Mouse (Mus musculus): ENCODE results near the gene Gm5767. TPM values are rescaled to one million over a fixed set of nuclear protein-coding genes. Genes with fewer than 3 reads are reported as not detected.

Gm5767 gene
- polyA plus RNA-seq, 1 experiment: not detected

DNA sequence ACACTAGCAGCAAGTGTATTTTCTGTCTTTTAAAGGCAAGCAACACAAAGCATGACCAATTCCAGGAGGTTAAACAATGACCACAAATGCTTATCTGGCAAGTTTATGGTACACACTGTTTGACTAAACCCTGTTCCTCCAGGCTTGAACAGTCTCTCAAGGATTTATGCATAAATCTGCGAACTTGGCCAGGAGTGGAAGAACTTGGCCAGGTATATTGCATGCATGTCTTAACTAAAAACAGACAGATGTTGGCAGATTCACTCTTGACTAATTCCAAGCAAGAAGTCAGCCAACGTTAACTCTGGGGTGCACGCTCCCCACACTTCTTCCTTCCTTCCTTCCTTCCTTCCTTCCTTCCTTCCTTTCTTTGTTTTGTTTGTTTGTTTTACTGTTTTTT, 790 bp upstream of the Gm5767 start:
- Histone ChIP-seq H3K36me3 (ENCODE audit: control insufficient read depth, insufficient read depth, low read length) (no peaks in the 10 kb centered on the region), H3K4me1 (ENCODE audit: control insufficient read depth, insufficient read depth, insufficient read length) (no peaks in the 10 kb centered on the region), H3K4me3 (ENCODE audit: extremely low read depth, insufficient read depth, insufficient read length) (no peak overlapping the region), H3K27me3 (ENCODE audit: control insufficient read depth, insufficient read depth, low read length) (no peaks in the 10 kb centered on the region), H3K27ac (ENCODE audit: insufficient read depth, low read length) (no peak overlapping the region)
- 61% methylated on average over 3 of the region's 3 CpGs for WGBS
- no peak for DNase-seq (ENCODE audit: low read depth in 1 of 2, low spot score in 2 of 2)
- no peak for TF ChIP-seq CTCF (IDR thresholded peaks at IDR 0.05; ENCODE audit: extremely low read depth, insufficient read depth, insufficient read length, insufficient replicate concordance)
- TF ChIP-seq POLR2A (IDR thresholded peaks at IDR 0.05; ENCODE audit: low read depth, low read length): no peak

DNA sequence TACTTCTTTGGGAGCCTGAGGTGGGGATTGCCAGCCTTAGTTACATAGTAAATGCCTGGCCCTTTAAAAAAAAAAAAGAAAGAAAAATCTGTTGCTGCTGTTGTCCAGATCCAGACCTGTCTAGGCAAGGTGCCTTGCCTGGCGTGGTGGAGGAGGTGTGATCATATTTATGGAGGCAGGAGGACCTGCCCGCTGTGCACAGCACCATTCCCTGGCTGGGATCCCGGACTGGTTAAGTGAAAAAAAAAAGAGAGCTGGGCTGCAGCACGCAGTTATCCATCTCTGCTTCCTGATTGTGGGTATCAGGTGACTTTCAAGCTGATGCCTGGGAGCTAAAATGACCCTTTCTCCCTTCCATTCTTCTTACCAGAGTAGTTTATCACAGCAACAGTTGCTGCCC, 4.5 kb downstream of the Gm5767 start:
- Histone ChIP-seq H3K4me1 (ENCODE audit: control insufficient read depth, insufficient read depth, insufficient read length) (no peaks in the 10 kb centered on the region), H3K27ac (ENCODE audit: insufficient read depth, low read length) (no peak overlapping the region), H3K4me3 (ENCODE audit: extremely low read depth, insufficient read depth, insufficient read length) (no peak overlapping the region), H3K27me3 (ENCODE audit: control insufficient read depth, insufficient read depth, low read length) (no peaks in the 10 kb centered on the region), H3K36me3 (ENCODE audit: control insufficient read depth, insufficient read depth, low read length) (peaks cover 12% of the 10 kb centered on the region)
- no peak for TF ChIP-seq POLR2A (IDR thresholded peaks at IDR 0.05; ENCODE audit: low read depth, low read length)
- no peak for TF ChIP-seq CTCF (IDR thresholded peaks at IDR 0.05; ENCODE audit: extremely low read depth, insufficient read depth, insufficient read length, insufficient replicate concordance)
- no peak for DNase-seq (ENCODE audit: low read depth in 1 of 2, low spot score in 2 of 2)
- WGBS: 81% methylated on average over 4 of the region's 4 CpGs

DNA sequence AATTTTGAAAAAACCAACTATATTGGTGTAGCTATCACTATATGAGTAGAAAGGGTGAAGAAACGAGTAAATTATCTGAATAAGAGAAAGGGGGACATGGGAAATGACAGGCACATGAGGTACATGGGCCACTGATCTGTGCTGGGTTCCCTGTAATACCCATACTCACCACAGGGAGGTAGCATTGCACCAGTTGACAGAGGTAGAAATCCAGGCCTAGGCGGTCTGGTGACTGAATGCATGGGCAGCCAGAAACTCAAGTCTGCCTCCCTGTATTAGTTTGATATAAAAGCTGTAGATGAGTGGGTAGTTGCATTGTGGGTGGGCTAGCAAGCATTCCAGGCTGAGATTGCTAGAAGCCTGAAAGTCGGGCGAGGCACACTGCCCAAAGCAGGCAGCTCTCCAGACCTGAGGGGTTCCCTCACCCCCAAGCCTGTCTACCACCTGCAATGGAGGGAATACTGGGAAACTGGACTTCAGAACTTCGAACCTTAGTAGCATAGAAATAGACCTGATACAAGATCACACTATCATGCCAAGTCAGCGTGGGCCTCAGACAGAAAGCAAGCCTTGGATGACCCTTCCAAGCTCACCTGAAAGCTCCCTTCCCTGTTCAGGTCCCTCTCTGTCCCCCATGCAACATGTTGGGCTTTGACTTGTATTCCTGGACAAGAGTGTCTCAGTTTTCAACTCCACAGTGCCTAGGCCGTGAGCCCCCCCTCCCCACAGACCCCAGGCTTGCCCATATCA, 5.7 kb downstream of the Gm5767 start:
- peak; percentile 55 to 69 for DNase-seq (ENCODE audit: low read depth in 1 of 2, low spot score in 2 of 2)

DNA sequence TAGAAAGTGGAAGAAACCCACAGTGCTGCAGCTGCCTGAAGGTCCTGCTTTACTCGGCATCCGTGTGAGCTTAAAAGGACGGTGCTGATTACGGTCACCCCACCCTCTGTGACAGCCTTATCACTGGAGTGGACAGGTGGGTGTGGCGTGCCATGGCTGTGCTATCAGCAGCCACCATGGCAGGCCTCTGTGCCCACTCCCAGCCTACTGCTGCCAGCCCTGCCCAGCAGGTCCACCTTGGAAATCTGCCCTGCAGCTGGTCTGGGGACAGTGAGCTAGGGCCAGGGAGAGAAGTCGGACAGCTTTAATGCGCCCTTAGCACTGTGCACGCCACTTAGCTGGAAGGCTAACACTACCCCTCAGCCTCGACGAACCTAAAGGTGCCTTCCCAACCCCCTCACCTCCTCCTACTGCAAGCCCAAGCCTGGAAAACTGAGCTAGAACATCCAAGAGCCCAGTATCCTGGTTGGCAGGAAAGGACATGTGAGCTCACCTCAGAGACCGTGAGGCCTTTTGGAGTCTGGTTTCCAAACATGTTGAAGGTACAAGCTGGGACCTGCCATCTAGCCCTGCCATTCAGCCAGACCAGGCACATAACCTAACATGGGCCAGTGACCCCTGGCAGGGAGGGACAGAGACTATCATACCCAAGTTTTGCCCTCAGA, 6.4 kb downstream of the Gm5767 start:
- DNase-seq (ENCODE audit: low read depth in 1 of 2, low spot score in 2 of 2): no peak
- Histone ChIP-seq H3K4me3 (ENCODE audit: extremely low read depth, insufficient read depth, insufficient read length) (no peak overlapping the region), H3K27ac (ENCODE audit: insufficient read depth, low read length) (peak overlapping the region; percentile 47; the same call in 1 of the 2 replicates), H3K4me1 (ENCODE audit: control insufficient read depth, insufficient read depth, insufficient read length) (no peaks in the 10 kb centered on the region), H3K36me3 (ENCODE audit: control insufficient read depth, insufficient read depth, low read length) (peaks cover 28% of the 10 kb centered on the region), H3K27me3 (ENCODE audit: control insufficient read depth, insufficient read depth, low read length) (no peaks in the 10 kb centered on the region)
- TF ChIP-seq CTCF (IDR thresholded peaks at IDR 0.05; ENCODE audit: extremely low read depth, insufficient read depth, insufficient read length, insufficient replicate concordance): no peak
- TF ChIP-seq POLR2A (IDR thresholded peaks at IDR 0.05; ENCODE audit: low read depth, low read length): no peak
- WGBS: 88% methylated on average over 11 of the region's 11 CpGs

More for the DNA sequence above, 5.7 kb downstream of the Gm5767 start:
- peaks cover 21% of the 10 kb centered on the region for H3K36me3 ChIP-seq (ENCODE audit: control insufficient read depth, insufficient read depth, low read length)
- H3K4me3 ChIP-seq (ENCODE audit: extremely low read depth, insufficient read depth, insufficient read length): no peak overlapping the region
- WGBS: 55% methylated on average over 7 of the region's 7 CpGs
- TF ChIP-seq CTCF (IDR thresholded peaks at IDR 0.05; ENCODE audit: extremely low read depth, insufficient read depth, insufficient read length, insufficient replicate concordance) (peak; percentile 79; the same call in 1 of the 2 replicates), POLR2A (IDR thresholded peaks at IDR 0.05; ENCODE audit: low read depth, low read length) (no peak)
- H3K27ac ChIP-seq (ENCODE audit: insufficient read depth, low read length): no peak overlapping the region; the same call in 1 of the 2 replicates
- H3K27me3 ChIP-seq (ENCODE audit: control insufficient read depth, insufficient read depth, low read length): no peaks in the 10 kb centered on the region
- H3K4me1 ChIP-seq (ENCODE audit: control insufficient read depth, insufficient read depth, insufficient read length): no peaks in the 10 kb centered on the region

DNA sequence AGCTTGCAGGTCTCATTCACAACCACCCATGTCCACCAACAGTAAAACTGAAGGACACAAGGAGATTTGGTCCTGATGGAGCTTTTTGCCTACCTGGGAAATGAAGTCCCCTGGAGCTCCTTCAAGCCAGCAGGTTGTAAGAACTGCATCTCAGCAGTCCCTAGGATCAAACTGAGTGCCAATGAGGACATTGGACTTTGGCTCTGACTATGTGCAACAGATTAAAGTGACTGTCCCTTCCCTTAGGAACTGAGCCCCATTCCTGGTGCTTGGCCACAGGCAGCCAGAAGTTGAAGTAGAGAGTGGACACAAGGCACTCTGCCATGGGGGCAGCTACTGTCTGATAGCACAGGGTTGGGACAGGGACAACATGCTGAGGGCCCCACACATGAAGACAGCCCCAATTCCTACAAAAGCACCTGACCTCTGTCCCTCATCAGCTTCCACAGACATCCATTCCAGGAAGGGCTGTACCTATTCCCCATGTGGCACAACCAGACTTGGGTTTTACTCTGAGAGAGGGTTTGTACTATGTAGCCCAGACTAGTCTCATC, 7.1 kb downstream of the Gm5767 start:
- peak overlapping the region; percentile 47; the same call in 1 of the 2 replicates for H3K27ac ChIP-seq (ENCODE audit: insufficient read depth, low read length)
- TF ChIP-seq CTCF (IDR thresholded peaks at IDR 0.05; ENCODE audit: extremely low read depth, insufficient read depth, insufficient read length, insufficient replicate concordance) (no peak), POLR2A (IDR thresholded peaks at IDR 0.05; ENCODE audit: low read depth, low read length) (no peak)
- DNase-seq (ENCODE audit: low read depth in 1 of 2, low spot score in 2 of 2): no peak
- H3K36me3 ChIP-seq (ENCODE audit: control insufficient read depth, insufficient read depth, low read length): peaks cover 34% of the 10 kb centered on the region
- no peak overlapping the region for H3K4me3 ChIP-seq (ENCODE audit: extremely low read depth, insufficient read depth, insufficient read length)
- H3K27me3 ChIP-seq (ENCODE audit: control insufficient read depth, insufficient read depth, low read length): no peaks in the 10 kb centered on the region
- no peaks in the 10 kb centered on the region for H3K4me1 ChIP-seq (ENCODE audit: control insufficient read depth, insufficient read depth, insufficient read length)

DNA sequence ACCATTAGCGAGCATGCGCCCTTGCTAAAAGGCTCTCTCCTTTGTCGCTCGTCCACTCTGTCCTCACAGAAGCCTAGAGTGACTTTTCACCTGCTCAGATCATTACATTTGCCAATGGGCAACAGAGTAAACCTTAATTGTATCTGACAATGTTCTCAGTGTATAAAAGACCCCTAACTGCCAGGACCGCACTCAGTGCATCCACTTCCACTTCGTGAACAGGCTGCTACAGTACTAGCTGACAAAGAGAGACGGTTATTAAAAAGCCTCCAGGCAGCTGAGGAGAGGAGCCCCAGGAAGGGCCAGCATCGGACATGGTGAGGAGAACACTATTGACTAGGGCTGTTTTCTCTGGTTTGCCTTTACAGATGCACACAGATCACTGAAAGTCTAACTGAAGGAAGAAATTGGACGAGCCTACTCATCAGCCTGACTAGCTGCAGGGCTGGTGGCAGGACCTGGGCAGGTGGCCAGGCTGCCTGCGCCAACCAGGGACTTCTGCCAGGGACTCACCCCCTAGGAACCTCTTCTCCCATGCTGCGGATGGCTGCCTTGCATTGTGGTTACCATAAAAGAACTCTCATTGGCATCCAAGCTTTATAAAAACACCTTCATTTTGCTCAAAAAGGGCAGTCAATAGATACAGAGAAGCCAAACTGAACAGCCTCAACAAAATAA, 9.5 kb downstream of the Gm5767 start:
- TF ChIP-seq CTCF (IDR thresholded peaks at IDR 0.05; ENCODE audit: extremely low read depth, insufficient read depth, insufficient read length, insufficient replicate concordance): no peak
- TF ChIP-seq POLR2A (IDR thresholded peaks at IDR 0.05; ENCODE audit: low read depth, low read length): no peak
- Histone ChIP-seq H3K27ac (ENCODE audit: insufficient read depth, low read length) (no peak overlapping the region), H3K4me3 (ENCODE audit: extremely low read depth, insufficient read depth, insufficient read length) (no peak overlapping the region), H3K36me3 (ENCODE audit: control insufficient read depth, insufficient read depth, low read length) (peaks cover 55% of the 10 kb centered on the region), H3K4me1 (ENCODE audit: control insufficient read depth, insufficient read depth, insufficient read length) (no peaks in the 10 kb centered on the region), H3K27me3 (ENCODE audit: control insufficient read depth, insufficient read depth, low read length) (no peaks in the 10 kb centered on the region)
- no peak for DNase-seq (ENCODE audit: low read depth in 1 of 2, low spot score in 2 of 2)
- 86% methylated on average over 11 of the region's 11 CpGs for WGBS

Measured in spleen, adult 2 months (tissue).